Mouse (Mus musculus) cerebellum, adult 2 months (tissue): ENCODE measurements around the gene Cdkn2c.

ENCODE experiments used
- CTCF ChIP-seq: fragments of 200-500 bp; IDR thresholded peaks from 2 replicates; pipeline ENCODE4 v1.5.1; 2011; ENCODE audit warnings: low read depth, mild to moderate bottlenecking, control low read depth, low read length, moderate library complexity, borderline replicate concordance; ENCODE audit not compliant: insufficient read depth
- POLR2A ChIP-seq: fragments of 200-500 bp; IDR thresholded peaks from 2 replicates; pipeline ENCODE4 v1.6.1; 2011; ENCODE audit warnings: low read length, control low read depth, borderline replicate concordance; ENCODE audit not compliant: insufficient read depth

DNA sequence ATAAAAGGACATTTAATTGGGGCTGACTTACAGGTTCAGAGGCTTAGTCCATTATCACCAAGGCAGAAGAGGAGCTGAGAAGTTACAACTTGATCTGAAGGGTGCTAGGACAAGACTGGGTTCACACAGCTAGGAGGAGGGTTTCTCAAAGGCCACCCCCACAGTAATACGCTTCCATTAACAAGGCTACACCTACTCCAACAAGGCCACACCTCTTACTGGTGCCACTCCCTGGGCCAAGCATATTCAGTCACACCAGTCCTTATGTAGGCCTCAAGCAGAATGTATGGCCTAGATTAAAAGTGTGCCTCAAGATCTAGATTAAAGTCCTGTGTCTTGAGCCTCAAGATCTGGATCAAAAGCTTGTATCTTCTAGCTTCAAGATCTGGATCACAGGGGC, 5.0 kb upstream of the Cdkn2c start:
- no peak for TF ChIP-seq POLR2A
- no peak for TF ChIP-seq CTCF
